Mouse (Mus musculus): ENCODE data around the gene Coq4. TPM values are rescaled to one million over a fixed set of nuclear protein-coding genes. Genes with fewer than 3 reads are reported as not detected.
A peak's percentile ranks its signal among the peaks of the same experiment; 100 is the strongest.
"Not testable (repeated sequence)": the region's sequence is repeated elsewhere in the genome, so short reads cannot be mapped to it uniquely, and the experiment has no call there.

Coq4 gene
- 19.0 and 23.2 TPM in 2 replicates for total RNA-seq (2021)
- long read RNA-seq, experiment 1, transcript Coq4-201 (7 exons, 1,991 nt) = major isoform, 32 of 37 reads
- long read RNA-seq, experiment 1, partial matches to known transcripts = 0 of 37 reads
- long read RNA-seq, experiment 1, other reads (novel, unspliced or antisense) = 3 of 37 reads
- long read RNA-seq, experiment 2, transcript Coq4-201 (7 exons, 1,991 nt) = major isoform, 11 of 19 reads
- long read RNA-seq, experiment 2, partial matches to known transcripts = 0 of 19 reads
- long read RNA-seq, experiment 2, other reads (novel, unspliced or antisense) = 8 of 19 reads

GRCm38 (mm10) chr2:29787104-29787917, at the start of gene Coq4:
TSS of gene Coq4 (plus strand) at chr2:29787493.
- DNase-seq = peak; percentile 93

- DNase-seq = no peak
Observed at GRCm38 (mm10) chr2:29738799-29739198, 48.5 kb upstream of the Coq4 start.

- DNase-seq = no peak
Observed at GRCm38 (mm10) chr2:29739368-29739767, 47.9 kb upstream of the Coq4 start.

- no peak for DNase-seq
Observed at GRCm38 (mm10) chr2:29741207-29741606, 46.1 kb upstream of the Coq4 start.

GRCm38 (mm10) chr2:29744256-29744655, 43.0 kb upstream of the Coq4 start:
- no peak for DNase-seq

GRCm38 (mm10) chr2:29747188-29747782, 40.0 kb upstream of the Coq4 start:
- DNase-seq = no peak

- no peak for DNase-seq
Observed at GRCm38 (mm10) chr2:29747852-29748251, 39.4 kb upstream of the Coq4 start.

GRCm38 (mm10) chr2:29748499-29748898, 38.8 kb upstream of the Coq4 start:
- DNase-seq = no peak

- DNase-seq = no peak
Observed at GRCm38 (mm10) chr2:29751497-29751896, 35.8 kb upstream of the Coq4 start, which contains the start of gene Gm13420. TSS of gene Gm13420 (minus strand) at chr2:29751685.

- DNase-seq = no peak
Observed at GRCm38 (mm10) chr2:29752397-29752796, 34.9 kb upstream of the Coq4 start.

GRCm38 (mm10) chr2:29755693-29756092, 31.6 kb upstream of the Coq4 start:
- DNase-seq = no peak

GRCm38 (mm10) chr2:29764831-29765230, 22.5 kb upstream of the Coq4 start:
- peak; percentile 89 for DNase-seq

- DNase-seq = no peak
Observed at GRCm38 (mm10) chr2:29767976-29768709, 19.1 kb upstream of the Coq4 start.

GRCm38 (mm10) chr2:29768901-29769300, 18.4 kb upstream of the Coq4 start:
- DNase-seq = no peak

GRCm38 (mm10) chr2:29770162-29770561, 17.1 kb upstream of the Coq4 start:
- DNase-seq = no peak

- DNase-seq = peak; percentile 69
Observed at GRCm38 (mm10) chr2:29771611-29772461, 15.5 kb upstream of the Coq4 start.

- DNase-seq = no peak
Observed at GRCm38 (mm10) chr2:29773323-29773722, 14.0 kb upstream of the Coq4 start.

GRCm38 (mm10) chr2:29781256-29781655, 6.0 kb upstream of the Coq4 start:
- not testable (repeated sequence) for DNase-seq

GRCm38 (mm10) chr2:29784290-29784689, 3.0 kb upstream of the Coq4 start:
- DNase-seq = no peak

- peak; percentile 92 for DNase-seq
Observed at GRCm38 (mm10) chr2:29787937-29788681, 816 bp downstream of the Coq4 start, which contains the start of gene Trub2. TSS of gene Trub2 (minus strand) at chr2:29788502.

Data from adrenal gland, postnatal 14 days (tissue).